Mouse (Mus musculus) embryo, embryonic 11.5 days (tissue): ENCODE measurements around the gene Zfp217.
A peak's percentile ranks its signal among the peaks of the same experiment; 100 is the strongest.

ENCODE experiments used
- DNase-seq: peaks from one replicate; pipeline ENCODE4 v3.0.0-alpha.2; 2012; ENCODE audit warnings: low read depth, low spot score

Gene Zfp217

GRCm38 (mm10) chr2:170101132-170101531 is 46.8 kb downstream of the Zfp217 start:
- peak; percentile 90 for DNase-seq

- DNase-seq, result no peak
Measured at GRCm38 (mm10) chr2:170094871-170095270, 53.0 kb downstream of the Zfp217 start.

- no peak for DNase-seq
Measured at GRCm38 (mm10) chr2:170094220-170094619, 53.7 kb downstream of the Zfp217 start.

- no peak for DNase-seq
Measured at GRCm38 (mm10) chr2:170091563-170092443, 56.1 kb downstream of the Zfp217 start.

- DNase-seq, result no peak
Measured at GRCm38 (mm10) chr2:170078442-170079017, 69.4 kb downstream of the Zfp217 start.

- no peak for DNase-seq
Measured at GRCm38 (mm10) chr2:170078041-170078440, 69.9 kb downstream of the Zfp217 start.

- DNase-seq, result no peak
Measured at GRCm38 (mm10) chr2:170076941-170077490, 70.9 kb downstream of the Zfp217 start.

GRCm38 (mm10) chr2:170070641-170071241 is 77.2 kb downstream of the Zfp217 start:
- DNase-seq, result peak; percentile 54

GRCm38 (mm10) chr2:170069976-170070375 is 77.9 kb downstream of the Zfp217 start:
- DNase-seq, result no peak

- no peak for DNase-seq
Measured at GRCm38 (mm10) chr2:170062378-170062777, 85.5 kb downstream of the Zfp217 start.

GRCm38 (mm10) chr2:170060066-170060465 is 87.8 kb downstream of the Zfp217 start:
- no peak for DNase-seq

- no peak for DNase-seq
Measured at GRCm38 (mm10) chr2:170058774-170059173, 89.1 kb downstream of the Zfp217 start.
